Mouse (Mus musculus): ENCODE measurements around the gene Aco1.

The Aco1 gene

GRCm38 (mm10) chr4:40218382-40218781 lies 75.5 kb downstream of the Aco1 start:
- DNase-seq, result no peak

- DNase-seq, result no peak
Observed at GRCm38 (mm10) chr4:40220437-40220836, 77.6 kb downstream of the Aco1 start.

GRCm38 (mm10) chr4:40221004-40221760 lies 78.3 kb downstream of the Aco1 start:
- DNase-seq, result no peak

GRCm38 (mm10) chr4:40221876-40222585 lies 79.2 kb downstream of the Aco1 start:
- DNase-seq, result no peak

- no peak for DNase-seq
Observed at GRCm38 (mm10) chr4:40226095-40226494, 83.2 kb downstream of the Aco1 start.

- no peak for DNase-seq
Observed at GRCm38 (mm10) chr4:40227131-40227530, 84.2 kb downstream of the Aco1 start.

- DNase-seq, result no peak
Observed at GRCm38 (mm10) chr4:40227886-40228285, 85.0 kb downstream of the Aco1 start.

GRCm38 (mm10) chr4:40229723-40230122 lies 86.8 kb downstream of the Aco1 start:
- no peak for DNase-seq

- no peak for DNase-seq
Observed at GRCm38 (mm10) chr4:40233062-40233664, 90.3 kb downstream of the Aco1 start.

- DNase-seq, result no peak
Observed at GRCm38 (mm10) chr4:40234256-40234655, 91.4 kb downstream of the Aco1 start.

- DNase-seq, result no peak
Observed at GRCm38 (mm10) chr4:40236829-40237228, 93.9 kb downstream of the Aco1 start.

- DNase-seq, result peak; percentile 26 to 34
Observed at GRCm38 (mm10) chr4:40238483-40239408, 95.9 kb downstream of the Aco1 start.

- peak; percentile 11 to 13 for DNase-seq
Observed at GRCm38 (mm10) chr4:40239409-40240271, 96.8 kb downstream of the Aco1 start, which contains the start of gene Ddx58. Gene Ddx58, minus strand, starts transcription at chr4:40239828.

- no peak for DNase-seq
Observed at GRCm38 (mm10) chr4:40240272-40240744, 97.4 kb downstream of the Aco1 start.

GRCm38 (mm10) chr4:40241928-40242327 lies 99.0 kb downstream of the Aco1 start:
- no peak for DNase-seq

GRCm38 (mm10) chr4:40243006-40243405 lies 100.1 kb downstream of the Aco1 start:
- DNase-seq, result no peak

GRCm38 (mm10) chr4:40244035-40244434 lies 101.2 kb downstream of the Aco1 start:
- DNase-seq, result no peak
